Mouse (Mus musculus) E14TG2a.4 (cell line): ENCODE measurements around the gene Nr1d2.
A peak's percentile ranks its signal among the peaks of the same experiment; 100 is the strongest.
"Not testable (repeated sequence)": the region's sequence is repeated elsewhere in the genome, so short reads cannot be mapped to it uniquely, and the experiment has no call there.

ENCODE experiments used
- H3K27me3 ChIP-seq: 2 replicates; pipeline ENCODE4 v1.6.1; 2014; ENCODE audit warnings: low read length, control low read depth; ENCODE audit not compliant: insufficient read depth
- H3K36me3 ChIP-seq: 2 replicates; pipeline ENCODE4 v1.6.1; 2014; ENCODE audit warnings: low read length, control low read depth; ENCODE audit not compliant: insufficient read depth
- H3K4me1 ChIP-seq: replicated peaks from 2 replicates; pipeline ENCODE4 v1.6.1; 2014; ENCODE audit warnings: low read depth, low read length, control low read depth
- H3K4me3 ChIP-seq: replicated peaks from 2 replicates; pipeline ENCODE4 v1.5.1; 2014; ENCODE audit warnings: mild to moderate bottlenecking, low read length
- H3K9me3 ChIP-seq: 2 replicates; pipeline ENCODE4 v1.6.1; 2014; ENCODE audit warnings: low read length, control low read depth
- CTCF ChIP-seq: conservative IDR thresholded peaks from 2 replicates; pipeline ENCODE4 v1.5.1; 2014; ENCODE audit warnings: low read length
- NANOG ChIP-seq: IDR thresholded peaks from 2 replicates; pipeline ENCODE4 v1.6.1; 2014; ENCODE audit warnings: borderline replicate concordance, low read length, mixed read lengths
- POU5F1 ChIP-seq: IDR thresholded peaks from 2 replicates; pipeline ENCODE4 v1.6.1; 2014; ENCODE audit warnings: low read length, borderline replicate concordance

The Nr1d2 gene

DNA sequence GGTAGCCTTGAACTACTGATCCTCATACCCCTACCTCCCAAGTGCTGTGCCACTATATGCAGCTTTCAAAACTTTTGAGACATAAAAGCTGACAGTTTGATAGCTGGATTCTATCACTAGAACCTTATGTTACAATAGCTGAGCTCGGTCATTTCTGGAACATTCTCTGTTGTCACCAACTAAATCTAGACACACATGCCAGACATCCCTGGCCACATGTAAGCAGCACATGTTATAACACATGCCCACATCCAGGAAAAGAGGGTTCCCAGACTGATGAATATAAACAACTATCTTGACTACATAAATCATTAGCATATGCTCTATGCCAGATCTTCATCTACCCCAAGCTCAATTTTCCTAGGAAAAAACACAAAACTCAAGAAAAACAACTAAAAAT, 21.8 kb downstream of the Nr1d2 start:
- Histone ChIP-seq H3K36me3 (peaks cover 66% of the 10 kb centered on the region), H3K4me3 (no peak overlapping the region)

DNA sequence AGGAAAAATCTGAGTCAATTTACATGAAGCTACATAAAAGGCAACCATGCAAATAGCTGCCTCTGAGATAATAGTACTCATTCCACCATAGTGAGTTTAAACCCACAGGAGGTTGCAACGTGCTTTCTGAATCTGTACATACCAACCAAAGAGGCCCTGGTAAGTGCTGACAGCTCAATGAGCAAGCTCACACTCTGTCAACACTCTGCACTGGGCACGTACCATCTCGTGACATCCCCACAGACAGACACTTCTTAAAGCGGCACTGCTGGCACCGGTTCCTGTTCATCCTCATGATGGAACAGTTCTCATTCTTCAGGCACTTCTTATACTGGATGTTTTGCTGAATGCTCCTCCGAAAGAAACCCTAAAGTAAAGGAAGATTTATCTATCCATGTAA, 22.5 kb downstream of the Nr1d2 start:
- Histone ChIP-seq H3K4me1 (no peaks in the 10 kb centered on the region), H3K9me3 (no peaks in the 10 kb centered on the region), H3K36me3 (peaks cover 66% of the 10 kb centered on the region), H3K27me3 (no peaks in the 10 kb centered on the region), H3K4me3 (no peak overlapping the region)
- TF ChIP-seq CTCF (no peak), POU5F1 (no peak), NANOG (no peak)

More for the DNA sequence above, 21.8 kb downstream of the Nr1d2 start:
- Histone ChIP-seq H3K4me1 (no peaks in the 10 kb centered on the region), H3K27me3 (no peaks in the 10 kb centered on the region), H3K9me3 (no peaks in the 10 kb centered on the region)
- no peak for TF ChIP-seq NANOG
- no peak for TF ChIP-seq POU5F1
- no peak for TF ChIP-seq CTCF

DNA sequence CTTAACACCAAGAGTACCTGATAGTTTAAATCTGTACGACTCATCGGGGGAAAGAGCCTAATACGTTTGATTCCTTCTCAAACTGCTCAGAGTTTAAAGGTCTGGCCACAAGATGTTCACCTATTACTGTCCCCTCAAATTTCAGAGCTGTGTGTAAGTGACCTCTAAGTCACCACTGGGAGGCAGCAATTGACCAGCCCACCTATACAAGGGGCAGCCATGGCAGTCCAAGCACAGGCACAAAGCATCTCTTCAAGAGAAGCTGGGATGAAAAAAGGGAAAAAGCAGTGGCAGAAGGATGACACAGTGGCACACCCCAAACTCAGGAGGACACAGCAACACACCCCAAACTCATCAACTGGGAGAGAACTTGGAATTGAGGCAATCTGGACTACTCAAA, 28.1 kb downstream of the Nr1d2 start:
- Histone ChIP-seq H3K4me3 (no peak overlapping the region), H3K9me3 (no peaks in the 10 kb centered on the region), H3K36me3 (peaks cover 77% of the 10 kb centered on the region), H3K4me1 (no peaks in the 10 kb centered on the region), H3K27me3 (no peaks in the 10 kb centered on the region)
- TF ChIP-seq NANOG (no peak), POU5F1 (no peak), CTCF (no peak)

- not testable (repeated sequence) for H3K9me3 ChIP-seq, H3K4me1 ChIP-seq, H3K27me3 ChIP-seq, H3K4me3 ChIP-seq
- H3K36me3 ChIP-seq = peaks cover 27% of the 10 kb centered on the region
Observed at GRCm38 (mm10) chr14:18204315-18204714, 34.6 kb downstream of the Nr1d2 start.

- Histone ChIP-seq H3K4me1 (no peaks in the 10 kb centered on the region), H3K9me3 (no peaks in the 10 kb centered on the region), H3K4me3 (no peak overlapping the region), H3K27me3 (no peaks in the 10 kb centered on the region), H3K36me3 (peaks cover 7% of the 10 kb centered on the region)
- no peak for TF ChIP-seq NANOG
- TF ChIP-seq POU5F1 = no peak
Observed at GRCm38 (mm10) chr14:18201413-18201812, 37.5 kb downstream of the Nr1d2 start.

DNA sequence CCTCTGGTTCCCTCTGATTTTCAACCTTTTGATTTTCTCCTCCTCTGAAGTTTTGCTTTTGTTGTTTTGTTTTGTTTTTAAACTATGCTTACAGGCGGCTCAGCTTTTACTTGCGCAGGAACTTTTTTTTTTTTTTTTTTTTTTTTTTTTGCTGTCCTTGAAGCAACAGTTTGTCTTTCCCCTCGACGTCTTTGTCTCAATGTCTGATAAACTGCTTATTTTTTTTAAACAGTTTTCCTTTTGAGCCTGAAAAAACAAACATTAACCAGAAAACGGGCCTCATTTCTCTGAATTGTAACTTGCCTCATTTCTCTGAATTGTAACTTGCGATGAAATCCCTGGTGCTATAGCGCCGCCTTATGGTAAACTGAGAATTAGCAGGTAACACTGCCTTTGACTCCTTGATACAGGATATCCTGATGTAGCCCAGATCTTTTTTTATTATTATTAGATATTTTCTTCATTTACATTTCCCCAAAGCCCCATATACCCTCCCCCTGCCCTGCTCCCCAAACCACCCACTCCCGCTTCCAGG, 52.0 kb downstream of the Nr1d2 start:
- no peak overlapping the region for H3K4me3 ChIP-seq
- no peaks in the 10 kb centered on the region for H3K27me3 ChIP-seq
- H3K4me1 ChIP-seq = no peaks in the 10 kb centered on the region
- H3K9me3 ChIP-seq = no peaks in the 10 kb centered on the region
- no peaks in the 10 kb centered on the region for H3K36me3 ChIP-seq
- peak; percentile 94 for TF ChIP-seq CTCF
- no peak for TF ChIP-seq POU5F1

DNA sequence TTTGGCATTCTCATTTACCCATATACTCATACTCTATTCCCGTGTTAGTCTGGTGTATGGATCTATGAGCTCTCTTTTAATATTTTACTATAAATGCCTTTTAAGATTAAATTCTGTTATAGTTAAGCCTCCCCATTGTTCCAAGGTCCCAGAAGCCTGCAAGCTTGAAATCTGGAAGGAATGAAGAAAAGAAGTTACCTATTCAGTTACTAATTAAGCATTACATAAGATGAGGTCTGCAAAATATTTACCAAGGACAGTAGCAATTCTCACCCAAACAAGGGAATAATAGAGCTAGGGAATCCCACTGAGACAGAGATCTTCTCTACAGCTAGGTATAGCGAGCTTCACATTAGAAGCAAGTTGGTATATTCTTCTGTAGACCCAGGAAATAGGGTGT, 61.4 kb downstream of the Nr1d2 start:
- not testable (repeated sequence) for H3K9me3 ChIP-seq, H3K27me3 ChIP-seq, H3K36me3 ChIP-seq, H3K4me3 ChIP-seq, H3K4me1 ChIP-seq

DNA sequence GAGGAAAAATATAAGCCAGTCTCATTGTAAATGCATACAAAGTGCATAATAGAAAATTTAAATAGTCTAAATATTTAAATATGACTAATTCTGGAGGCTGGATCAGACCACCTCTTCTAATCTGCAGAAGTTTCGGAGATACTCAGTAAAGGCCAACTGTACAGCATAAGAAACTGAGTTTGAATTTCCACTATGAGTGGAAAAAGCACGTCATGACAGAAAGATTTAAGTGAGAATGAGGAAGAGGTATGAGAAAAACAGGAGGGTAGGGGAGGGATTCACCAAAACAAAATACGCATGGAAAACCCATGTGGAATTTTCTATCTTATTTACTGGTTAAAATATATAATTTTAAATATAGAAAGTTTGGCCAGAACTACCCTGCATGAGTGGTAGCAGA, 71.3 kb downstream of the Nr1d2 start:
- no peaks in the 10 kb centered on the region for H3K36me3 ChIP-seq
- no peaks in the 10 kb centered on the region for H3K9me3 ChIP-seq
- H3K27me3 ChIP-seq = no peaks in the 10 kb centered on the region
- TF ChIP-seq POU5F1 (no peak), NANOG (no peak), CTCF (no peak)
- no peak overlapping the region for H3K4me3 ChIP-seq
- no peaks in the 10 kb centered on the region for H3K4me1 ChIP-seq

GRCm38 (mm10) chr14:18167041-18167440, 71.9 kb downstream of the Nr1d2 start:
- H3K9me3 ChIP-seq = no peaks in the 10 kb centered on the region
- H3K4me1 ChIP-seq = no peaks in the 10 kb centered on the region
- H3K4me3 ChIP-seq = no peak overlapping the region
- no peaks in the 10 kb centered on the region for H3K36me3 ChIP-seq
- peak; percentile 68 for TF ChIP-seq CTCF
- TF ChIP-seq NANOG = no peak
- TF ChIP-seq POU5F1 = no peak
- no peaks in the 10 kb centered on the region for H3K27me3 ChIP-seq
